Mouse (Mus musculus): ENCODE measurements around the gene Gm11567.

GRCm38 (mm10) chr11:99854121-99854520, 24.9 kb upstream of the Gm11567 start:
- TF ChIP-seq CTCF (IDR thresholded peaks at IDR 0.05; ENCODE audit: control insufficient read depth, insufficient read depth, insufficient replicate concordance, low read depth, low read length) (peak; percentile 46; the same call in 1 of the 2 replicates), POLR2A (IDR thresholded peaks at IDR 0.05; ENCODE audit: control insufficient read depth, low read depth, low read length) (no peak)
